Mouse (Mus musculus): ENCODE data around the gene Cpne4. TPM values are rescaled to one million over a fixed set of nuclear protein-coding genes. Genes with fewer than 3 reads are reported as not detected.

The Cpne4 gene
- polyA plus RNA-seq, 1 experiment: not detected

DNA sequence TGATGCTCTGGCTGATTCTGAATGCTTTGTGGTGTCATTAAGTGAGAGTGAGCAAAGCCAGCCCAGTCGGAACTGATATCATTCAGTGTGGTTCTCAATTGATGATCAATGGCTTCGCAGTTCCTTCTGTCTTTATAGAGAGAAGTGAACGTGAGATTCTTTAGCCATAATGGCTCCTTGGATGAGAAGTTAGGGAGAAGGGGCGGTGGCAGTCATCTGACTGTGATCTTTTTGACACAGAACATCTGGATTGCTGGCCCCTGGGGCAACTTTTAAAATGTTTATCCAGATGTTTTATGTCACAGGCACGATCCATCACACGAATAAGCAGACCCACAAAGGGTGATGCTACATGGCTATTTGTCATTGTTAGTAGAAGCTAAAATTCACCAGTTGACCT is 35.6 kb downstream of the Cpne4 start:
- Histone ChIP-seq H3K9me3 (no peaks in the 10 kb centered on the region), H3K36me3 (replicated peaks; ENCODE audit: low read length) (no peaks in the 10 kb centered on the region), H3K4me1 (no peaks in the 10 kb centered on the region), H3K4me3 (replicated peaks) (no peak overlapping the region), H3K27me3 (replicated peaks) (no peaks in the 10 kb centered on the region)
- no peak for TF ChIP-seq FLI1 (IDR thresholded peaks at IDR 0.05; ENCODE audit: low read length)
- TF ChIP-seq GATA1 (IDR thresholded peaks at IDR 0.05; ENCODE audit: borderline replicate concordance, low read length): no peak

DNA sequence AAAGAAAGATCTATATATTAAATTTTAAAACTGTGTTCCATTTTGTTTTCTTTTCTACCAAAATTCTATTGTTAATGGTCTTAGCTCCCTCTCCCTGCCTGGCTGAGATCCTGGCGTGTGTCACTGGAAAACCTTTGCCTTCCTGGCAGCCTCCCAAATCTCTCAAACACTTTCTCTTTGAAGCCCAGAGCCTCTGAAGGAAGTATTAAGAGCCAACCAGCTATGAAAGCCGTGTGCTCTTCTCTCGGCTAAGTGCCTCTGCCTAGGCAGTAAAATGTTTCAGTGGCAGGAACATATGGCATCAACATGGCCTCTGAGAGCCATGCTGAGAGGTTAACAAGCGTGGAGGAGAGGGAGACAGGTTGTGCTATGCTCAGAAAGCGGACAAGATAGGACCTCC is 47.5 kb downstream of the Cpne4 start:
- no peaks in the 10 kb centered on the region for H3K27me3 ChIP-seq (replicated peaks)
- no peaks in the 10 kb centered on the region for H3K36me3 ChIP-seq (replicated peaks; ENCODE audit: low read length)
- no peak for TF ChIP-seq FLI1 (IDR thresholded peaks at IDR 0.05; ENCODE audit: low read length)
- no peak for TF ChIP-seq GATA1 (IDR thresholded peaks at IDR 0.05; ENCODE audit: borderline replicate concordance, low read length)
- no peaks in the 10 kb centered on the region for H3K4me1 ChIP-seq
- H3K4me3 ChIP-seq (replicated peaks): no peak overlapping the region
- peaks cover 37% of the 10 kb centered on the region for H3K9me3 ChIP-seq

DNA sequence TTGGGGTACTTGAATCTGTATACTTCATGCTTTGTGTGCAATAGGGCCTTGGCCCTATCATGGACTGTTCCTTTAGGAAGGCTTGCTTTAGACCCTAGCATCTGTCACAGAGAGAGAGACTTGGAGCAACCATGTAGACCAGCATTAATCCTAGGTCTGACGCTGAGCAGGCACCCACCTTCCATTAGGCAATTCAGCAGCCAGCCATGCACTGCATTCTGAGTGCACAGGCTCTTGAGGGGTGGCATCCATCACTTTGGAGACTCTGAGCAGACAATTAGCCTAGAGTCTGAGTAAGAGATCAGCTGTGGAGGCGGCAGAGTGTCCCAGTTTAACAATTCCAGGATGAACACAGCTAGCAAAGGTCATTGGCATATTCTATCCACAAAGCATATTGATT is 47.9 kb downstream of the Cpne4 start:
- Histone ChIP-seq H3K9me3 (peaks cover 37% of the 10 kb centered on the region), H3K36me3 (replicated peaks; ENCODE audit: low read length) (no peaks in the 10 kb centered on the region), H3K4me3 (replicated peaks) (no peak overlapping the region), H3K27me3 (replicated peaks) (no peaks in the 10 kb centered on the region), H3K4me1 (no peaks in the 10 kb centered on the region)
- TF ChIP-seq FLI1 (IDR thresholded peaks at IDR 0.05; ENCODE audit: low read length) (no peak), GATA1 (IDR thresholded peaks at IDR 0.05; ENCODE audit: borderline replicate concordance, low read length) (no peak)

DNA sequence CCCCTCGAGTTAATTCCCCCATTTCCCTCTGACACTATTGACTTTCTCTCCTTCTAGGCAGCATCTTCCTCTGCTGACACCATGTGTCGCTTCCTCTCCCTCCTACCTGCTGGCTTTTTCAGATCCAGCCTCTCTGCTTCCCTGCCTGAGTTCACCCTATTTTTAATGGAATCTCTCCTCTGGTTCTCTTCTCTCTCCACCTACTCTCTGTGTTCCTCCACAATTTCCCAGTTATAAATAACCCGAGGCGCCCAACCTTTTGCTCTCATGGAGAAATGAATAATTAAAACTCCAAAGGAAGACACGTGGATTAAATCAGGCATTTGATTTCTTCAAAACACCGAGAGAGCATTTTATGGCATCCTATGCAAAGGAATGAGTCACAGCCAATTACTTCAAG is 65.4 kb downstream of the Cpne4 start:
- no peaks in the 10 kb centered on the region for H3K4me1 ChIP-seq
- no peaks in the 10 kb centered on the region for H3K36me3 ChIP-seq (replicated peaks; ENCODE audit: low read length)
- no peaks in the 10 kb centered on the region for H3K27me3 ChIP-seq (replicated peaks)
- no peak overlapping the region for H3K4me3 ChIP-seq (replicated peaks)
- no peaks in the 10 kb centered on the region for H3K9me3 ChIP-seq
- TF ChIP-seq GATA1 (IDR thresholded peaks at IDR 0.05; ENCODE audit: borderline replicate concordance, low read length) (no peak), FLI1 (IDR thresholded peaks at IDR 0.05; ENCODE audit: low read length) (no peak)

DNA sequence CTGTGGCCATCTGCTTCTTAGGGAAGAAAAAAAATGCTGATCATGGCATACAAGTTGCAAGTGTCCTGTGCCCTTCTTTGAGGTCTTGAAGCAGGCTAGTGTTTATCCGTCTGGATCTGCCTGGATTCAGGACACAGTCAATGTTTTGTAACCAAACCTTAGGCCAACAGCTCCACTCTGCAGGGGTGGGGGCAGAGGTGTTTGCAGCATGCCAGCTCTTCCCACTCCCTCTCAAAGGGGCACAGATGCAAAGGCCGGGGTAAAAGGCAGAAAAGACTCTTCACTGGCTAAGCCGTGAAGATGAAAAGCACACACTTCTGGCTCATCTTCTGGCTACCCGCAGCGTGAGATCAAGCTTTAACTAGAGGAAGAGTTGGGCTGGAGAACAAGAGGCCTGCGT is 69.6 kb downstream of the Cpne4 start:
- no peaks in the 10 kb centered on the region for H3K27me3 ChIP-seq (replicated peaks)
- H3K4me1 ChIP-seq: no peaks in the 10 kb centered on the region
- no peaks in the 10 kb centered on the region for H3K36me3 ChIP-seq (replicated peaks; ENCODE audit: low read length)
- H3K4me3 ChIP-seq (replicated peaks): no peak overlapping the region
- H3K9me3 ChIP-seq: no peaks in the 10 kb centered on the region
- TF ChIP-seq FLI1 (IDR thresholded peaks at IDR 0.05; ENCODE audit: low read length) (no peak), GATA1 (IDR thresholded peaks at IDR 0.05; ENCODE audit: borderline replicate concordance, low read length) (no peak)

DNA sequence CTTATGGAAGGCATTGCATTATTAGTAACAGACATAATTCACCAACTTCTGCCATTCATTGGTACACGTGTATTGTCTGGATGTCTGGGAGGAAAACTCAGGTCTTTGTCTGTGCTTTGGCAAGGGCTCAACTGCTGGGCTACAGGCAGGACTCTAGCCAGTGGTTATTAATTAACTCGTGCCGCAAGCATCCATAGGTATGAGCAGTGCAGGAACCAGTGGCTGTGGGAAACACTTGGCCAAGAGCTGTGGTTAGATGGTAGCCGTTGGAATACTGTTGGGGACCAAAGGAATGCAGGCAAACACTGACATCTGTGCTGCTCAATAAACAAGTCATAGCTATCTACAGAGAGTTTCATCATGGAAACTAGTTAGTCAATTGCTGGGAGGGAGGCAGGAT is 76.5 kb downstream of the Cpne4 start:
- TF ChIP-seq GATA1 (IDR thresholded peaks at IDR 0.05; ENCODE audit: borderline replicate concordance, low read length): no peak
- no peak for TF ChIP-seq FLI1 (IDR thresholded peaks at IDR 0.05; ENCODE audit: low read length)
- Histone ChIP-seq H3K9me3 (no peaks in the 10 kb centered on the region), H3K4me3 (replicated peaks) (no peak overlapping the region), H3K36me3 (replicated peaks; ENCODE audit: low read length) (no peaks in the 10 kb centered on the region), H3K27me3 (replicated peaks) (no peaks in the 10 kb centered on the region), H3K4me1 (no peaks in the 10 kb centered on the region)

DNA sequence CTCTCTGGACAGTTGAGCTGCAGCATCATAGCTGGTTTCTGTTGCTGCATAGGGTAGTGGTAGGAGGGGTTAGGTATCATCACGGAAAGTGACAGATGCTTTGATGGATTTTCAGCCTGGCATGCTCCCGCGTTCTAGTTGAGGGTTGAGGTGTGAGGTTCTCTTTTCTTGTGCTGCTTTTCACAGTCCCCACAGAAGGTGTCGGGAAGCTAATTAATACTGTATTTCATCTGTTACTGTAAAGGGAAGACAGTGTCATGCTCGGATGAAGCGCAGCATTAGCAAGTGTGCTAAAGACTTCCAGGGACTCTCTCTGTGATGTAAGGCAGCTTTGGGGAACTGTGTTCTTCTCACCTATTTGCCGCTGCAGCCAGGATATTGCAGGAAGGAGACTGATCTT is 80.7 kb downstream of the Cpne4 start:
- H3K27me3 ChIP-seq (replicated peaks): no peaks in the 10 kb centered on the region
- no peaks in the 10 kb centered on the region for H3K9me3 ChIP-seq
- no peaks in the 10 kb centered on the region for H3K4me1 ChIP-seq
- no peak overlapping the region for H3K4me3 ChIP-seq (replicated peaks)
- TF ChIP-seq GATA1 (IDR thresholded peaks at IDR 0.05; ENCODE audit: borderline replicate concordance, low read length) (no peak), FLI1 (IDR thresholded peaks at IDR 0.05; ENCODE audit: low read length) (no peak)
- H3K36me3 ChIP-seq (replicated peaks; ENCODE audit: low read length): no peaks in the 10 kb centered on the region

DNA sequence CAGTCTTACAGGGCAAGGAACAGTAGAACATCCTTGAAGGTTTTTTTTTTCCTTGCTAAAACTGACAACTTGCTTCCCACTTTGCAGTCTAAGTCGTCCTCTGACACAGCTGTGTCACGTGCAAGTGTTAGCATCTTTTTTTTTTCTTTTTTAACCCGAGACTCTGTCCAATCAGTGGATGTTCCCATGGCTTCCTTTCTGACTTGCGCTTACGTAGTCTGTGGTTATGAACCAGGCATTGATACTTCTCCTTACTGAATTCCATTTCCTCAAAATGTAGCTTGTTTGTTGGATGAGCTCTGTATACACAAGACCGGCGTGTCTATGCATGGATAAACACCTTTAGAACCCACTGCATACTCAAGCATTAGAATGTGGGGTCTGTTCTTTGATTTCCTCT is 82.2 kb downstream of the Cpne4 start:
- no peaks in the 10 kb centered on the region for H3K4me1 ChIP-seq
- no peak for TF ChIP-seq FLI1 (IDR thresholded peaks at IDR 0.05; ENCODE audit: low read length)
- no peaks in the 10 kb centered on the region for H3K9me3 ChIP-seq
- H3K4me3 ChIP-seq (replicated peaks): no peak overlapping the region
- no peaks in the 10 kb centered on the region for H3K27me3 ChIP-seq (replicated peaks)
- H3K36me3 ChIP-seq (replicated peaks; ENCODE audit: low read length): no peaks in the 10 kb centered on the region

DNA sequence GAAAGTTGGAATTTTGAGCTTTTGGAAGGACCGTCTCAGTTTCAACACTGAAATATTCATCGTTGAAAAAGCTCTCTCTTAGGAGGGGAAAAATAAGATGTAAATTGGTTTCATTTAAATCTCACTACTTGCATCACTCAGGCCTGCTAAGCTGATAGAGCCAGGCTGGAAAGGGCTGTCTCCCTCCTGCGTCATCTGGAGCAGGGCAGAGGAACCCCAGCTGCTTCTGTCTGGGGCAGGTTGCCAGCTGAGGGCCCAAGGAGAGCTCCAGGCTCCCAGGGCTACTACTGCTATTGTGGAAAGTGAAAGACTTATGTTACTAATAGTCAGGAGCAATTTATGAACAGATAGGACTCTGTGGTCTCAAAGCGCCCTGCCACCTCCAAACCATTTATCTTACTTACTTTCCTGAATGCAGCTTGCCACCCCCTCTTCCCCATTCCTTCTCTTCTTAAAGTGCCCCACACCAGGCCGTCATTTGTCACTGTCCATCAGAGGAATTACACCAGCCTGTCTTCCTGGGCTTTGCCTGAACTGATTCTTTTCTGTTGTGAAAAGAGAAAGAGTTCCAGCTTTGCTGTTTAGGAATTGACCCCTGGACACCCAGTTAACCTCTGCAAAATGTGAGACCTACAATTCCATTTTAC is 99.4 kb downstream of the Cpne4 start:
- Histone ChIP-seq H3K27me3 (replicated peaks) (no peaks in the 10 kb centered on the region), H3K9me3 (0 out of 2 replicates have a peak, but pooled peaks cover 3% of the 10 kb centered on the region), H3K4me1 (no peaks in the 10 kb centered on the region), H3K4me3 (replicated peaks) (no peak overlapping the region), H3K36me3 (replicated peaks; ENCODE audit: low read length) (no peaks in the 10 kb centered on the region)
- TF ChIP-seq FLI1 (IDR thresholded peaks at IDR 0.05; ENCODE audit: low read length) (no peak), GATA1 (IDR thresholded peaks at IDR 0.05; ENCODE audit: borderline replicate concordance, low read length) (no peak)

DNA sequence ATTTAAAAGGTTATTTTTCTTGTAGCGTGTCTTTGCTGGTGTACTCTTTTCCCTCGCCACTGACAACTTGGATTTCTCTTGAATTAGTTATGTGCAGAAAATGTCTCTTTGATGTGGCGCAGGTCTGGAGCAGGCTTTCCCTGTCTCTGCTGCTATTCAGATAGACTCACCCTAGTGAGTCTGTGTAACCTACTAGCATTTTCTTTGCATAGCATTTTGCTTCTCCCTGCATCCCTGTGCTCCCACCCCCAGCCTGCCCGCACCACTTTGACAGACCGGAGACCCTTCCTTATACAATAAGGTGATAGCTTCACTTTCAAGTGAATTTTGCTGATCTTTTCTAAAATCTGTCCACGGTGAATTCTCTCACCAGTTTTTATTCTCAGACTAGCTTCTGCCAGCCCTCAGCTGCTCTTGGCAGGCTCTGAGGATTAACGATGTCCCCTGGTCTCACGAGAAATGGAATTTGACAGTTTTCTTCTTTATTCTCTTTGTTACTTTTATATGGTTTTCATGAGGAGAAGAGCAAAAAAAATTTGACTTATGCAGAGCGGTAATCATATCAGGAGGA is 105.7 kb downstream of the Cpne4 start:
- no peaks in the 10 kb centered on the region for H3K4me1 ChIP-seq
- H3K9me3 ChIP-seq: no peaks in the 10 kb centered on the region
- H3K36me3 ChIP-seq (replicated peaks; ENCODE audit: low read length): no peaks in the 10 kb centered on the region
- H3K4me3 ChIP-seq (replicated peaks): no peak overlapping the region
- TF ChIP-seq FLI1 (IDR thresholded peaks at IDR 0.05; ENCODE audit: low read length) (no peak), GATA1 (IDR thresholded peaks at IDR 0.05; ENCODE audit: borderline replicate concordance, low read length) (no peak)
- H3K27me3 ChIP-seq (replicated peaks): no peaks in the 10 kb centered on the region

Measured in megakaryocyte, embryonic 14.5 days (primary cell).